Mouse (Mus musculus) right cerebral cortex, adult 2 months (tissue): ENCODE data around the gene Sncg.

Experiments used
- DNase-seq, 2 experiments: peaks; one replicate each; pipeline ENCODE4 v3.0.0; 2021 to 2022; ENCODE audit warnings: low spot score in 2 of 2

Gene Sncg

GRCm38 (mm10) chr14:34341993-34342392 lies 32.6 kb downstream of the Sncg start:
- DNase-seq: no peak

- no peak for DNase-seq
These were observed 35.1 kb downstream of the Sncg start for GRCm38 (mm10) chr14:34339446-34339845.

- peak; percentile 23 to 42 for DNase-seq
These were observed 42.1 kb downstream of the Sncg start for GRCm38 (mm10) chr14:34332476-34332875.

- DNase-seq: no peak
These were observed 42.7 kb downstream of the Sncg start for GRCm38 (mm10) chr14:34331886-34332285.

GRCm38 (mm10) chr14:34330657-34331158 lies 43.9 kb downstream of the Sncg start:
- no peak for DNase-seq

GRCm38 (mm10) chr14:34327618-34328017 lies 47.0 kb downstream of the Sncg start:
- no peak for DNase-seq

- no peak for DNase-seq
These were observed 48.0 kb downstream of the Sncg start for GRCm38 (mm10) chr14:34326606-34327005.

- DNase-seq: no peak
These were observed 51.0 kb downstream of the Sncg start for GRCm38 (mm10) chr14:34323576-34324085.
